Mouse (Mus musculus) kidney, embryonic 16.5 days (tissue): ENCODE data around the gene Speg. TPM values are rescaled to one million over a fixed set of nuclear protein-coding genes. Genes with fewer than 3 reads are reported as not detected.
A peak's percentile ranks its signal among the peaks of the same experiment; 100 is the strongest.

ENCODE experiments used
- ATAC-seq: fragments of 200-750 bp; cut with Nextera tagmentation; 2 replicates; pipeline ENCODE4 v1.8.0; 2017; ENCODE audit warnings: moderate TSS enrichment; ENCODE audit not compliant: low FRiP score, low TSS enrichment
- H3K27ac ChIP-seq: fragments of 300-500 bp; sonication (generic); 2 replicates; pipeline ENCODE4 v1.5.1; 2014; ENCODE audit warnings: low read length
- H3K27me3 ChIP-seq: fragments of 300-500 bp; sonication (generic); 2 replicates; pipeline ENCODE4 v1.6.1; 2014; ENCODE audit warnings: low read length, control low read depth, mixed read lengths; ENCODE audit not compliant: insufficient read depth
- H3K36me3 ChIP-seq: fragments of 300-500 bp; sonication (generic); 2 replicates; pipeline ENCODE4 v1.6.1; 2014; ENCODE audit warnings: low read length, control low read depth, mixed read lengths; ENCODE audit not compliant: insufficient read depth
- H3K4me1 ChIP-seq: fragments of 300-500 bp; sonication (generic); 2 replicates; pipeline ENCODE4 v1.6.1; 2014; ENCODE audit warnings: low read length, control low read depth, mixed read lengths; ENCODE audit not compliant: insufficient read depth
- H3K4me2 ChIP-seq: fragments of 300-500 bp; sonication (generic); replicated peaks from 2 replicates; pipeline ENCODE4 v1.6.1; 2014; ENCODE audit warnings: low read depth, low read length
- H3K4me3 ChIP-seq: fragments of 300-500 bp; sonication (generic); 2 replicates; pipeline ENCODE4 v1.5.1; 2014; ENCODE audit warnings: mild to moderate bottlenecking, low read length
- H3K9ac ChIP-seq: fragments of 300-500 bp; sonication (generic); replicated peaks from 2 replicates; pipeline ENCODE4 v1.6.1; 2014; ENCODE audit warnings: low read length
- H3K9me3 ChIP-seq: fragments of 300-500 bp; sonication (generic); 2 replicates; pipeline ENCODE4 v1.6.1; 2016; ENCODE audit warnings: low read length, control low read depth
- WGBS: fragments of 180-500 bp; shearing (Covaris S2); extraction: QIAGEN DNeasy Blood & Tissue Kit; methylation state at CpG from one replicate; pipeline ENCODE4 v1.1.7; 2014; 5-methylcytosine and 5-hydroxymethylcytosine counted together
- polyA plus RNA-seq: library from polyadenylated mRNA; unstranded; fragments of >200 nt; fragmentation: Nextera tagmentation; extraction: Ambion mirVana; gene quantifications from 2 replicates; pipeline ENCODE4 v1.2.1, GENCODE M21; 2015

Gene Speg
- polyA plus RNA-seq, 1 experiment from 2014 or later, result 61.4 TPM

- Histone ChIP-seq H3K4me1 (peaks cover 61% of the 10 kb centered on the region), H3K27me3 (peaks cover 19% of the 10 kb centered on the region), H3K9ac (no peak overlapping the region), H3K4me3 (no peak overlapping the region), H3K9me3 (no peaks in the 10 kb centered on the region), H3K36me3 (no peaks in the 10 kb centered on the region), H3K27ac (no peak overlapping the region), H3K4me2 (no peak overlapping the region)
- no peak for ATAC-seq
- WGBS, result 30% methylated on average over 5 of the region's 5 CpGs
Measured at GRCm38 (mm10) chr1:75455948-75456347, 80.9 kb downstream of the Speg start.

GRCm38 (mm10) chr1:75456746-75457564 is 81.9 kb downstream of the Speg start:
- H3K36me3 ChIP-seq, result no peaks in the 10 kb centered on the region
- H3K27me3 ChIP-seq, result peaks cover 11% of the 10 kb centered on the region; the same call in 1 of the 2 replicates
- H3K27ac ChIP-seq, result no peak overlapping the region
- H3K4me2 ChIP-seq, result no peak overlapping the region
- H3K4me3 ChIP-seq, result no peak overlapping the region
- no peak overlapping the region for H3K9ac ChIP-seq
- no peaks in the 10 kb centered on the region for H3K9me3 ChIP-seq
- ATAC-seq, result 0 out of 2 replicates have a peak, but pooled peaks have one; percentile 4
- 16% methylated on average over 14 of the region's 14 CpGs for WGBS
- H3K4me1 ChIP-seq, result peaks cover 55% of the 10 kb centered on the region

- Histone ChIP-seq H3K36me3 (no peaks in the 10 kb centered on the region), H3K4me1 (peaks cover 55% of the 10 kb centered on the region), H3K9ac (peak overlapping the region; percentile 70), H3K4me3 (peak overlapping the region; percentile 44; the same call in 1 of the 2 replicates), H3K9me3 (no peaks in the 10 kb centered on the region), H3K27me3 (0 out of 2 replicates have a peak, but pooled peaks cover 6% of the 10 kb centered on the region), H3K27ac (peak overlapping the region; percentile 96), H3K4me2 (peak overlapping the region; percentile 60)
- 2% methylated on average over 8 of the region's 10 CpGs for WGBS
- ATAC-seq, result peak; percentile 35
Measured at GRCm38 (mm10) chr1:75457710-75458024, 82.6 kb downstream of the Speg start.

GRCm38 (mm10) chr1:75458025-75458788 is 83.1 kb downstream of the Speg start:
- under 1% methylated on average over 42 of the region's 42 CpGs for WGBS
- ATAC-seq, result peak; percentile 86
- H3K4me2 ChIP-seq, result peak overlapping the region; percentile 60
- 0 out of 2 replicates have a peak, but pooled peaks cover 5% of the 10 kb centered on the region for H3K27me3 ChIP-seq
- peak overlapping the region; percentile 44 for H3K4me3 ChIP-seq
- H3K9me3 ChIP-seq, result no peaks in the 10 kb centered on the region
- peak overlapping the region; percentile 96 for H3K27ac ChIP-seq
- H3K4me1 ChIP-seq, result peaks cover 57% of the 10 kb centered on the region
- H3K9ac ChIP-seq, result peak overlapping the region; percentile 70
- H3K36me3 ChIP-seq, result no peaks in the 10 kb centered on the region

GRCm38 (mm10) chr1:75458789-75459684 is 83.9 kb downstream of the Speg start:
- H3K27me3 ChIP-seq, result 0 out of 2 replicates have a peak, but pooled peaks cover 5% of the 10 kb centered on the region
- no peaks in the 10 kb centered on the region for H3K36me3 ChIP-seq
- H3K4me3 ChIP-seq, result peak overlapping the region; percentile 44
- H3K4me1 ChIP-seq, result peaks cover 49% of the 10 kb centered on the region
- peak overlapping the region; percentile 70 for H3K9ac ChIP-seq
- peak overlapping the region; percentile 60 for H3K4me2 ChIP-seq
- WGBS, result 7% methylated on average over 23 of the region's 23 CpGs
- ATAC-seq, result peak; percentile 24; the same call in 1 of the 2 replicates
- no peaks in the 10 kb centered on the region for H3K9me3 ChIP-seq
- H3K27ac ChIP-seq, result peak overlapping the region; percentile 96

GRCm38 (mm10) chr1:75460297-75460696 is 85.2 kb downstream of the Speg start:
- H3K9ac ChIP-seq, result no peak overlapping the region
- H3K4me2 ChIP-seq, result no peak overlapping the region
- H3K9me3 ChIP-seq, result no peaks in the 10 kb centered on the region
- H3K27me3 ChIP-seq, result 0 out of 2 replicates have a peak, but pooled peaks cover 8% of the 10 kb centered on the region
- H3K27ac ChIP-seq, result no peak overlapping the region
- H3K4me3 ChIP-seq, result no peak overlapping the region
- H3K4me1 ChIP-seq, result peaks cover 40% of the 10 kb centered on the region
- WGBS, result 71% methylated on average over 7 of the region's 7 CpGs
- no peak for ATAC-seq
- H3K36me3 ChIP-seq, result no peaks in the 10 kb centered on the region

GRCm38 (mm10) chr1:75462636-75463035 is 87.5 kb downstream of the Speg start:
- Histone ChIP-seq H3K4me2 (no peak overlapping the region), H3K27ac (no peak overlapping the region), H3K9me3 (no peaks in the 10 kb centered on the region), H3K9ac (no peak overlapping the region), H3K4me1 (peaks cover 29% of the 10 kb centered on the region), H3K27me3 (peaks cover 14% of the 10 kb centered on the region), H3K36me3 (no peaks in the 10 kb centered on the region), H3K4me3 (no peak overlapping the region)
- WGBS, result 67% methylated on average over 1 of the region's 1 CpGs
- no peak for ATAC-seq

- no peak overlapping the region for H3K4me3 ChIP-seq
- H3K27me3 ChIP-seq, result peaks cover 20% of the 10 kb centered on the region
- ATAC-seq, result no peak
- 64% methylated on average over 5 of the region's 5 CpGs for WGBS
- H3K9ac ChIP-seq, result no peak overlapping the region
- H3K9me3 ChIP-seq, result no peaks in the 10 kb centered on the region
- no peak overlapping the region for H3K4me2 ChIP-seq
- H3K4me1 ChIP-seq, result peaks cover 18% of the 10 kb centered on the region
- H3K27ac ChIP-seq, result no peak overlapping the region
- H3K36me3 ChIP-seq, result no peaks in the 10 kb centered on the region
Measured at GRCm38 (mm10) chr1:75463652-75464204, 88.6 kb downstream of the Speg start.
